Mouse (Mus musculus) left cerebral cortex, postnatal 25 days (tissue): ENCODE data around the gene Vps4b. TPM values are rescaled to one million over a fixed set of nuclear protein-coding genes. Genes with fewer than 3 reads are reported as not detected.
A peak's percentile ranks its signal among the peaks of the same experiment; 100 is the strongest.
"Not testable (repeated sequence)": the region's sequence is repeated elsewhere in the genome, so short reads cannot be mapped to it uniquely, and the experiment has no call there.

Experiments used
- DNase-seq, 2 experiments: peaks; one replicate each; pipeline ENCODE4 v3.0.0; 2022; ENCODE audit warnings: low spot score in 2 of 2, mixed read lengths in 1 of 2
- intact Hi-C: fragments of 180-260 bp; cut with DNase I; formaldehyde crosslinking; loops from one replicate; pipeline ENCODE4 v1.15.1; 2025
- total RNA-seq, 2 experiments: library from RNA; stranded (reverse); gene quantifications; 2 replicates each; pipeline ENCODE4 v1.2.3; 2021

Vps4b gene
- total RNA-seq, 2 experiments from 2014 or later, result 51.5 to 56.4 TPM

DNA sequence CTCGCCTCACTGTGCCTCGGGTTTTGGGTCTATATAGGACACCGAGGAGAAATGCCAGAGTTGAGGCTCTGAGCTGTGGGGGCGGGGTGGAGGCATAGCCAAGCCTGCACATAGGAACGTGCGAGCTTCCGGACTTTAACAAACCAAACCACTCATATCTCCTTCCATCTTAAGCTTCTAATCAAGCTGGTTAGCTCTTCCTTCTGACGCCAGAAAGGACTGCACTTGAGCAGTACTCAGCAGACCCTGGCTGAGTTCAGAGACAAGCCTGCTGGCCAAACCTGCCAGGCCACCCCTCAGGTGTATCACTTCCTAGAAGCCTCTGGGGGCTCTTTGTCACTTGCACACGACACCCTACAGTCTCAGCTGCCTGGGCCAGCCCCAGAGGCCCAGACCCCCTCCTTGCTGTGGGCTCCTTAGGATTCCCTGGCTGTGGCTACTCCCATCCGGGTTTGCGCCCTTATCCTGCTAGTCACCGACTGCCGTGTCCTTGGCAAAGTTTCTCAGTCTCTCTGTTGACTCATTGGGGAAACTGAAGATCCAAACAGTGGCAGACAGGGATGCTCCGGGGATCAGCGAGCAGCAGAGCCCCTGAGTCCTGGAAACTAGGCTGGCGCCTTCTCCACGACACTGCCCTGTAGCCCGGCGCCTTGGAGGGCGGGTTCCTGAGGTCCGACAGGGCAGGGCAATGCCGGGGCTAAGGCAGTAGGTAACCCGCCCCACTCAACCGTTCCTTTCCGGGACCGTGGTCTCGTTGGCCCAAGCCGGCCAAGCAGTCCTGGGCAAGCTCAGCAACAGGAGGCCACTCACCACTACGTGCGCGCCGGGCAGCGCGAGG lies 37.6 kb downstream of the Vps4b start:
- intact Hi-C loops, result loop anchor here (1.0 kb wide), 1 partner anchor 45 kb away; the partner anchor contains the start of gene Bcl2
- peak; percentile 12 to 52 for DNase-seq

DNA sequence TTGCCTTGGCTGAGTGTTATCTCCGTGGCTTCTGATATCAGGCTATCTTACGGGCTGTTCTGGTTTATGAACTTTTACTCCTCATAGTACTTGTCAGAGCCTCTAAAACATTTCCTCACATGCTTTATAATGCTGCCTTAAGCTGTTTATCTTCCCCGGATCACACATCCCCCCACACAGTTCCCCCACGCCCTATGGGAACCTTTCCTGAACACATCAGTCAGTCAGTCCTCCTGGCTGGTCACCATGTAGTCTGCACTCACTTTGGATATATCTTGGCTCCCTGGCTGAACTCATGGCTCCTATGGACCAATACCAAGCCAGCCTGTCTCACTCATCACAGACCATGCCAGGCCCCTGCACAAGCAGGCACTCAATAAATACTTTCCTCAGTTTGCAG lies 39.9 kb downstream of the Vps4b start:
- no peak for DNase-seq
- intact Hi-C loops, result no loop called here

DNA sequence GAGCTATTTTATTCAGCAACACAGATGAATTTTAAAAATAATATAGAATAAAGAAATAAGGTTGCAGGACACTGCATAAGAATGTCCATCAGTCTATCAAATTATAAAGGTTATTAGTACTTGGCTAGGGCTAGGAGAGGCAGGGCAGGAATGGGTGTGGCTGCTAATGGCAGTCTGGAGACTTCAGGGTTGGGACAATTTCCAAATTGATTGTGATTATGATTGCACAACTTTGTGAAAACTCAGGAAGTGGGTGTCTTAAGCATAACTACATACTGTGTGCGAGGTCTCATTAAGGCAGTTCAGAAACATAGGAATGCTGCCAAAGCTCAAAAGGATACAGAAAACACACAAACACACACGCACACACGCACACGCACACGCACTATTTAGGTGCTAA lies 44.5 kb downstream of the Vps4b start:
- intact Hi-C loops, result no loop called here
- DNase-seq, result no peak

DNA sequence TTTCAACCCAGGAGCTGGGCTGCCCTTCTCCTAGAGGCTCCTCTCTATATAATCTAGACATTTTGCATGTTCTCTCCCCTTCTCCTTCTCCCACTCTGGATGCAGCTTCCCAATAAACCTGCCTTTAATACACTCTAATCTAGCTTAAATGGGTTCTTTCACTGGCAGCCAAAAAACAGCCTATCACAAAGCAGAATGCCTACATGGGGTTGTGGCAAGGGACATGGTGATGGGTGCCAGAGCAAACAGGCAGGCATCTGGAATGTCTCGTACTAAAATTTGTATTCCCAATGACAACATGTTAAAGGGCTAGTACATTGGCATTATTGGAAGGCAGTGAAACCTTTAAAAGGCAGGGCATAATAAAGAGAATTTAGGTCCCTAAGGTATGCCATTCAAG lies 45.9 kb downstream of the Vps4b start:
- intact Hi-C loops, result no loop called here

DNA sequence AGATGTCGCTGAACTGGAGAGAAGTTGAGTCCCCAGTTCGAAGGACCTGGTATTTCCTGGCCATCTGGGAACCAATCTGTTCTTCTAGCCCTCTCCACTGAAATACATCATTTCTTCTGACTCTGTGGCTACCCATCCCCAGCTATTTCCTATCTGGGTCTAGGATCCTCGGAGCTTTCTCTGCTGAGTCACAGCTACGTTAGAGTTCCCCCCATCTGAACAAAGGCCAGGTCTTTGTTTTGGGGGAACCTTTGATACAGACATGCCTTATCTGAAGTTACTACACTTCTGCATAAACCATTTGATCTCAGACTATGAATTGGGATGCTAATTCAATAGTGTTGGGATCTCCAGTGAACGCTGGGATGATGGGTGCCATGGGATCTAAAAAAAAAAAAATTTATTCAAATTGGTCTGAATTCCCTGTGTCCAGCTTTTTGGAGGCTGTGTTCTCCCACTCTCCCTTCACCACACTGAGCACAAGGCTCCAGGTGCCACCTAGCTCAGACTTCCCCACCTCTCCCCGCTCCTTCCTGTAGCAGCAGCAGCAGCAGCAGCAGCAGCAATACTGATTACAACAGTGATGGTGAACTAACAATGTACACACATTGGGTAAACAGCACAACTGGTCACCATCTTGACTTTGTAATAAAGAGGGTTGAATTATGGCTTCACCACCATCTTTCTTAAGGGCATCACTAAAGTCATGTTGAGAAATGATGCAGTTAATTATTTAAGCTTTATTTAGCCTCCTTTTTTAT lies 47.8 kb downstream of the Vps4b start:
- intact Hi-C loops, result no loop called here
- no peak for DNase-seq

More for the DNA sequence above, 45.9 kb downstream of the Vps4b start:
- DNase-seq, result no peak

DNA sequence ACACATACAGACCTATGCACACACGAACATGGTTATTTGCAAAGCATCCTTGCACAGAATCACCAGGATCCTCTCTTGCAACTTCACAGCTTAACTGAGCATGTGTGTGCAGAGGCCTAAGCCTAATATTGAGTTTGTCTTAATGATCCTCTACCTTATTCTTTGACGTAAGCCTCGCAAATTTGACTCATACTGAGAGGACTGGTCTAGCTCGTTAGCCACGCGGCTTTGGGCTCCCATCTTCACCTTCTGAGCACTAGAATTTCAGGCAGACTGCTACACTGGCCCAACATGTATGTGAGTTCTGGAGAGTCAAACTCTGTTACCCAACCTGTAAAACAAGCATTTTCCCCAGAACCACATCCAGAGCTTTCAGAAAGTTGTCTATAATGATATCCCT lies 53.5 kb downstream of the Vps4b start:
- no peak for DNase-seq
- intact Hi-C loops, result no loop called here

DNA sequence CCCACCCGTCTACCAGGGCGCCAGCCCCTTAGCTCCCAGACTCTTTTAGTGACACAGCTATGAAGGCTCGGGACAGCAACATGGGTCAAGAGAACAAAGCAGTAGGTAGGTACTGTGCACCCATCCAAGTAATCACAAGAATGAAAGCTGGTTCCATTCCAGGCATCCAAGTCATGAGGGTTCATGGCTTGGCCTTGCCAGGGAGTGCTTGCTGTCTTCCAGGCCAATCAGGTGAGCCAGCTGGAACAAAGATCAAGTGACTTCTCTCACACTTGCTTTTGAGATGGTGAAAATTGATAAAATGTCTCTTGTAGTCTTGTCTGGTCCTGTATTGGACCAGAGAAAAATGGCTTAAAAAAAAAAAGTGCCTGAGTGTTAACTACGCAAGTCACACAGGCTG lies 55.8 kb downstream of the Vps4b start:
- intact Hi-C loops, result no loop called here

DNA sequence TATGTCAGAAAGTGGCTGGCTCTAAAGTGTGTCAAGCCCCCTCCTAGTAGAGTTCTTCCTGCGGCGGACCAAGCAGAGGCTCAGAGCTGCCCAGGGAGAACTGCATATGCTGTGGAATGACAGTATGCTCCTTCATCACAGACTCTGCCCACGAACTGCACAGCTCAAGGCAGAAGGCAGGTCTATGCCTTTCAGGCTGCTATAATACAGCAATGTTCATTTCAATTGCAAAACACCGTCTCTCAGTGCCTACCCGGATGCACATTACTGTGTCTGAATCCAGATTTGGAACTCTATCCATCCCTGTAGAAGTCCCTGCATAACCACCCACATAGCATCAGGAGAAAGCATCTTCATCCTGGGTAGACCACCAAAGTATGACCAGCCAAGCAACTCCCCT lies 56.7 kb downstream of the Vps4b start:
- intact Hi-C loops, result loop anchor here (5.0 kb wide), 2 partner anchors 142 to 313 kb away; no protein-coding TSS in a partner anchor
- DNase-seq, result peak in 1 of 2 experiments; percentile 40

More for the DNA sequence above, 55.8 kb downstream of the Vps4b start:
- DNase-seq, result no peak

DNA sequence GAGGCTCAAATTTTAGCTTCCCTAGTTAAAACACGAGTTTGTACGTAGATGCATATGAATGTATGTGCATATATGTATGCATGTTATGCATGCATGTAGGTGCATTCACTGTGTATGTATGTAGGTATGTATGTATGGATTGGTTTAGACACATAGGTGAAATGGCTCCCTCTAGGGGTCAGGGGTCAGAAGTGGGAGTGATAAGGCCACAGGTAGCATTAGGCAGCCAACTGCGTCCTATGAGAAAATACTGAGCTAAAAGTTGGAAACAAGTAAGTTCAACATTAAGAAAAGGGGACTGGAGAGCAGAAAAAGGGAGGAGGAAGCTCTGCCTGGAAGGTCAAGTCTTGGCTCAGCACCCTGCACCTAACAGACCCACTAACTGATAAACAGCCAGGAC lies 58.4 kb downstream of the Vps4b start:
- intact Hi-C loops, result loop anchor here (5.0 kb wide), 2 partner anchors 144 to 311 kb away; no protein-coding TSS in a partner anchor
- DNase-seq, result no peak

DNA sequence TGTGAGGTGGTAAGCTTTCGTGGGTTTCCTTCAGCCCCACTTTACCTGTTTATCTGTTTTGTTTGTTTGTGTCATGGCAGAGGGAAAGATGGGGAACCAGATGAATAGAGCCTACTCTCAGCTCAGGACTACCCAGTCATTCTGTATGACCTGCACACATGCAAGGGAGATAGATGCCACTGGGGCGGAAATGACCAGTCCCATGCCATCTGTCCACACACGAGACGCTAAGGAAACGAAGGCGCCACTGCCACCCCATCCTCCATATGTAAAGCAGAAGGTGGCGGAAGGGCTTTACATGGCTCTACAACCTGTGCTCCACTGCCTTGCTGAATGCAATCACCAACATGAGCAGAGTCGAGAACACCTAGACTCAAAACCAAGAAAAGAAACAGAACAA lies 60.3 kb downstream of the Vps4b start:
- DNase-seq, result no peak
- intact Hi-C loops, result loop anchor here (5.0 kb wide), 2 partner anchors 146 to 309 kb away; no protein-coding TSS in a partner anchor

DNA sequence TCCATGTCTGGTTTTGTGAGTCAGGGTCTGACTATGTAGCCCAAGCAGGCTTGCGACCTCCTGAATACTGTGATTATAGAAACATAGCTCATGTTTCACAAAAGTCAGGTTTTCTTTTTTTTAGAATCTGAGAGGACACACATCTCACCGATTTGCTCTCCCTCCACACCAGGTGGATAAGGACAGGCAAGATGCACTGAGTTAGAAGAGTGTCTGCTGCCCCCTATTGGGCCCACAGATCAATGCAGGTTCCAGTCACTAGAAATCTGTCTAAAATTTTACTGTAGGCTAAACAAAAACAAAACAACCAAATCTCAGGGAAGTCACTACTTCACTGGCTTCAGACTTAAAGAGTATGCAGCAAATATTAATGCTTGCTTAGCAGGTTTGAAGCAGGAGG lies 60.9 kb downstream of the Vps4b start:
- intact Hi-C loops, result loop anchor here (5.0 kb wide), 2 partner anchors 147 to 308 kb away; no protein-coding TSS in a partner anchor
- peak; percentile 36 to 55 for DNase-seq

DNA sequence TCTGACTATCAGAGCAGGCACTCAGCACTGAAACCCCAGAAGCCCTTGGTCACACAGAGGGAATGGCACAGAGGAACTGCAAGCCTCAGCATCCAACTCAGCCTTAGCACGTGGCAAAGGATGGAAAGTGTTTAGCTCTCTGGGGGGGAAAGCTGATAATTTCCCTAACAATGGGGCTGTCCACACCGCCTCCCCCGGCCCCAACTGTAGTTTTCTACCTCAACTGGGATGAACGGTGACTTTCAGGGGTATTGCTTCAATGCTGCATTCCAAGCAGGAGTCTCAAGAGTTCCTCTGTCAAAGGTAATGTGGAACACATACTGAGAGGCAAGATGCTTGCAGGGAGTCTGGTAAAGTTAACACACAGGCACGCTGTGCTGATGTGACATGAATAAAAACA lies 74.5 kb downstream of the Vps4b start:
- intact Hi-C loops, result no loop called here

DNA sequence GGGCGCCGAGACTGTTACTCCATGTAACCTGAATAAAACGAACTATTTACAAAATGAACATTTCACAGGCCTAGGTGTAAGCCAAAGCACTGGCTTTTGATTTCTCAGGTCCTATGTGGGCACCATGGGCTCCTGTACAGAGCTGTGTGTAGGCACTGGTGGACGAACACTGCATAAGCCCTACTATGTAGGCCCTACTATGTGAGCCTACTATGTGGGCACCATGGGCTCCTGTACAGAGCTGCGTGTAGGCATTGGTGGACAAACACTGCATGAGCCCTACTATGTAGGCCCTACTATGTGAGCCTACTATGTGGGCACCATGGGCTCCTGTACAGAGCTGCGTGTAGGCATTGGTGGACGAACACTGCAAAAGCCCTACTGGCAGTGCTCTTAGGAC lies 78.8 kb downstream of the Vps4b start:
- intact Hi-C loops, result loop anchor here (1.0 to 10.0 kb wide), 3 partner anchors 292 to 643 kb away; partner anchors contain the start of gene Phlpp1
- not testable (repeated sequence) for DNase-seq

More for the DNA sequence above, 74.5 kb downstream of the Vps4b start:
- no peak for DNase-seq

DNA sequence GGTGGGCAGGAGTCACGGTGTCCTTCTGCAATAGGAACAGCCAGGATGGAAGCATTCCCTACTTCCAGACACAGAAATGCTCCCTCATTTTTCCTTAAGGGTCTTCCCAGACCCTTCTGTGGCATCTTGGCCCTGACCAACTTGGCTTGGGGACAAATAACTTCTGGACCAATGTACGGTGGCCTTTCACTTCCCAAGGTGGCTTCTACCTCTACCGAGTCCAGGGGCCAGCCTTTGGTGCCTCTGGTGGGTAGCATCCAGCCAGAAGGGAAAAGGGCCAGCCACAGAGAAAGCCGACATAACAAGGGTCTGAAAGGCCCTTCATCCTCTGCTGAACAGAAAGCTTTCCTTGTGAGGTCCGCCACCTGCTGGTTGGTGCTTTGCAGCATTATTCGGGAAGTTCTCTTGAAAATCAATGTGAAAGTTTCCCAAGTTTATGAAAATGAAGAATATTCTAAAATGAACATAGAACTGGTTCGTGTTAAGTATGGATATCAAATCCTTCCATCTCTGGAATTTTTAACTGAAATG lies 79.4 kb downstream of the Vps4b start:
- DNase-seq, result peak; percentile 74 to 84
- intact Hi-C loops, result loop anchor here (1.0 to 10.0 kb wide), 3 partner anchors 292 to 642 kb away; partner anchors contain the start of gene Phlpp1

DNA sequence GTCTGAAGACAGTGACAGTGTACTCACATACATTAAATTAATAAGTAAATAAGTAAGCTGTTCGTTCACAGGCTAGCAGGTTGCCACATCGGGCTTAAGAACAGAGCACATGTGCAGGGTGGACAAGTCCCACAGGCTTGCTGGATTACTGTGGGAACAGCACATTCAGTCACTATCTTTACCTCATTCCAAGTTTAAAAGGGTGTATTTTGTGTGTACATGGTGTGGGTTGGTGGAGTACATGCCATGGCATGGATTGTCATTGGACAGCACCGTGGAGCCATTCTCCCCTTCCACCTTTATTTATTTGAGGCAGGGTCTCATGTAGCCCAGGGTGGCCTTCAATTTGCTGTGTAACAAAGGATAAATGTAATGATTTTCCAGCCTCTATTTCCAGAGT lies 80.4 kb downstream of the Vps4b start:
- intact Hi-C loops, result loop anchor here (10.0 kb wide), 2 partner anchors 541 to 641 kb away; partner anchors contain the start of gene Phlpp1

DNA sequence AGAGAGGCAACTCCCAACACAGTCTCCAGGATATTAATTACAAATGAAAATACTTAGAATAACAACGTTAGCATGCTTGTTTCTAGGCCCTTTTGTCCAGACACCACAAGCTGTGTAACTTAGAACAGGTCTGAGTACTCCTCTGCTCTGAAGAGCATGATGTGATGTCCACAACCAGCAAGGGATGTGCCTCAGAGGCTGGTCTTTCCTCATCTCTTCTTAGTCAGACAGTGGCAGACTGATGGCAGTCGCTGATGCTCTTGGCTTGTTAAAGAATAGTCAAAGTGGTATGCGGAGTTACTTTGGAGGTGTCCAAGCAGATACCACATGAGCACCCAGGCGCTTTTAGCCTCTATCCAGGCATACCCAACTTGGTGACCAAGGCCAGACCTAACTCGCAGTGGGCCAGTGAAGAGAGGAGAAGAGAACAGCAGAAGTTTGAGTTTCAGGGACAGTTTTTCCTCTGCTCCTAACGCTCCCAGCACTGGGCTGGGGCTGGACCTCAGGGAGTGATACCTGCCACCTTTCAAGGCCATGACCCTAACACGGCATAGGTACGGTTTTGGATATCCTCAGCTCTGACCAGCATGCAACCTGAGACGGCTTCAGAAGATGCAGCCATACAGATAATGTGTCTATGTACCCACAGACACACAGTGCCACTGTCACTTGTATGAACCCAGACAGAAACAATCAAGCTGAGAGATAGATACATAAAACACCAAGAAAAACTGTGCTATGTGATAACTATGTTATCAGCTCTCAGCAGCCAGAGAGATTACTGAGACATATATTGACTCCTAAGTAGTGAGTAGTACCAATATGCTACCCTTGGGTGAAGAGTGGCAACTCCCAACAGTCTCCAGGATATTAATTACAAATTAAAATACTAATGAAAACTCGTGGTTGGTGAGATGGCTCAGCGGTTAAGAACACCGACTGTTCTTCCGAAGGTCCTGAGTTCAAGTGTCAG lies 81.1 kb downstream of the Vps4b start:
- intact Hi-C loops, result loop anchor here (1.0 to 10.0 kb wide), 4 partner anchors 87 to 641 kb away; partner anchors contain the start of gene Phlpp1
- DNase-seq, result no peak

More for the DNA sequence above, 80.4 kb downstream of the Vps4b start:
- no peak for DNase-seq

DNA sequence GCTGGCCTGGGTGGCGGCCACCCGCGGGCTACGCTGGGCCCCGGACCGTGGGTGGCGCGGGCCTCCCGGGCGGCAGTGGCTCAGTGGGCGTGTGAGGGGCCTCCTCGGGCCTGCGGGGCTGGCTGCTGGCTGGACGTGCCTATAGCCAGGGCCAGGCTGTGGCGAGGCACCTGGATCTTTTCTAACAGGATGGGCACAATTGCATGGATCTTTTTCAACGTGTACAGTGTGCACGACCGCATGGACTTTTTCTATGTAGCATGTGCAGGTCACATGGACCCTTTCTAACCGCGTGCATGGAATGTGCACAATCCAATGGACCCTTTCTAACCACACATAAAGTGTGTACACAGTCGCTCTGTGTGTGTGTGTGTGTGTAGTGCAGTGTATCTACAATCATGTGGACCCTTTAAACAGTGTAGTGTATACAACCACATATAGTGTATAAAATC lies 82.0 kb downstream of the Vps4b start:
- intact Hi-C loops, result loop anchor here (1.0 to 10.0 kb wide), 5 partner anchors 45 to 722 kb away; partner anchors contain the start of genes Kdsr, Phlpp1 and Zcchc2
- no peak for DNase-seq
